In the genomic region with DNA sequence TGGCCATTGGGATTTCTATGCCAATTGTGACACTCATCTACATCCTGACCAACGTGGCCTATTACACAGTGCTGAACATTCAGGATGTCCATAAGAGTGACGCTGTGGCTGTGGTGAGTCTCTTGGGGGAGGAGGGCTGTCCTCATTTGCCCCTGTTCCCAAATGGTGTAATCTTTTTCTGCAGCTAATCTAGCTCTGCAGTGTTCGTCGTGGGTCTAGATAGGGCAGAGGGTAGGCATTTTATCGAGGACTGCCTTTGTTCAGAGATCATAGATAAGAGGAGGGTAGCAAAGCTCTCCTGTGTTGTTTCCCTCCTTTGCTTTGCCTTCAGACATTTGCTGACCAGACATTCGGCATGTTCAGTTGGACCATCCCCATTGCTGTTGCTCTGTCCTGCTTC, we compare ENCODE assay signal across 22 mouse cellular contexts. TPM values are rescaled to one million over a fixed set of nuclear protein-coding genes. Genes with fewer than 3 reads are reported as not detected.
DNase-seq lines count a peak whose midpoint lies in the region; ATAC-seq lines count a peak whose summit lies in the region.
"Had no signal": no experiment of that assay in that cellular context is flagged by ENCODE, and none has a peak within 500 bp of the region (broad histone marks: within the 10 kb centered on the region; RNA-seq: fewer than 3 reads in every experiment).

No protein-coding gene starts in this region.

- ATAC-seq in frontal cortex, adult (ENCODE audit: low TSS enrichment), result 0 out of 2 replicates have a peak, but pooled peaks have one; percentile 8
- peak; percentile 32 for ATAC-seq in megakaryocyte progenitor cell, adult 5-6 weeks (replicated peaks; ENCODE audit: poor library complexity)
- ATAC-seq in forebrain, embryonic 16.5 days, result no peak
- ATAC-seq: activated CD4-positive, CD25-positive, alpha-beta regulatory T cell, adult 4 months; forebrain, embryonic 14.5 days; hindbrain, embryonic 16.5 days; inflammation-experienced regulatory T-cells, adult 6 months; intestine, postnatal 0 days had no signal

- no peak overlapping the region for H3K4me3 ChIP-seq in brown adipose tissue, adult 24 weeks (ENCODE audit: insufficient read depth, low read depth, low read length)
- H3K4me3 ChIP-seq in forebrain, embryonic 16.5 days (replicated peaks; ENCODE audit: low read length), result no peak overlapping the region
- H3K4me3 ChIP-seq: embryonic facial prominence, embryonic 10.5 days; heart, embryonic 13.5 days; hindbrain, embryonic 12.5 days had no signal

- no peak overlapping the region for H3K9ac ChIP-seq in forebrain, embryonic 16.5 days (replicated peaks; ENCODE audit: low read depth, low read length)
- H3K9ac ChIP-seq: heart, embryonic 13.5 days; hindbrain, embryonic 12.5 days had no signal

- no peaks in the 10 kb centered on the region for H3K27me3 ChIP-seq in forebrain, embryonic 16.5 days (replicated peaks; ENCODE audit: control insufficient read depth, insufficient read depth, low read length)
- H3K27me3 ChIP-seq: heart, embryonic 13.5 days; hindbrain, embryonic 12.5 days had no signal

- peaks cover 30% of the 10 kb centered on the region for H3K36me3 ChIP-seq in forebrain, embryonic 16.5 days (ENCODE audit: control insufficient read depth, insufficient read depth)

- H3K4me2 ChIP-seq in forebrain, embryonic 16.5 days (ENCODE audit: low read length), result no peak overlapping the region
- H3K4me2 ChIP-seq: heart, embryonic 13.5 days; hindbrain, embryonic 12.5 days had no signal

- peak overlapping the region; percentile 66; the same call in 1 of the 2 replicates for H3K27ac ChIP-seq in brown adipose tissue, adult 24 weeks (replicated peaks; ENCODE audit: low read depth, low read length)
- H3K27ac ChIP-seq in forebrain, embryonic 16.5 days (ENCODE audit: low read length), result no peak overlapping the region
- H3K27ac ChIP-seq: embryonic facial prominence, embryonic 10.5 days; heart, embryonic 13.5 days; hindbrain, embryonic 12.5 days had no signal

- no peaks in the 10 kb centered on the region for H3K9me3 ChIP-seq in forebrain, embryonic 16.5 days (ENCODE audit: control insufficient read depth, low read length)
- H3K9me3 ChIP-seq: embryonic facial prominence, embryonic 10.5 days; heart, embryonic 13.5 days; hindbrain, embryonic 12.5 days had no signal

- H3K4me1 ChIP-seq in brown adipose tissue, adult 24 weeks (ENCODE audit: control insufficient read depth, insufficient read depth, insufficient read length, low read length), result peaks cover 6% of the 10 kb centered on the region; the same call in 1 of the 2 replicates
- no peaks in the 10 kb centered on the region for H3K4me1 ChIP-seq in forebrain, embryonic 16.5 days (replicated peaks; ENCODE audit: control insufficient read depth, insufficient read depth, low read length)
- H3K4me1 ChIP-seq: embryonic facial prominence, embryonic 10.5 days; hindbrain, embryonic 12.5 days had no signal

- DNase-seq in frontal cortex, postnatal 14 days (ENCODE audit: low spot score in 2 of 2), result no peak
- no peak for DNase-seq in thymus, postnatal 25 days
- DNase-seq: adrenal gland, adult 8-10 months; cerebellum, adult 18-20 months; cerebellum, adult 9-11 months; cerebellum, postnatal 36 days; gastrocnemius, postnatal 14 days; heart, adult 11 months; heart, postnatal 4 days had no signal

- 93% methylated on average over 6 of the region's 6 CpGs for WGBS in forebrain, embryonic 16.5 days

RNA-seq across cellular contexts. Expression of a gene that starts 17.6 kb away (rescaled TPM):
- 13.1 and 15.2 TPM in 2 replicates for polyA plus RNA-seq in brown adipose tissue, adult 24 weeks (2012; ENCODE audit: insufficient read depth, insufficient read length, missing spikeins)
- 43.4 and 54.2 TPM in 2 replicates for total RNA-seq in megakaryocyte progenitor cell, adult 5-6 weeks (2015)
- total RNA-seq in megakaryocyte progenitor cell, adult 5-6 weeks (2017), result 39.5 and 47.7 TPM in 2 replicates
- 37.7 and 40.8 TPM in 2 replicates for polyA plus RNA-seq in forebrain, embryonic 16.5 days (2015; fragmentation: Nextera tagmentation; extraction: Ambion mirVana)

RNA-seq across cellular contexts. Expression of a gene that starts 17.6 kb away (rescaled TPM):
- 8.0 and 16.7 TPM in 2 replicates for polyA plus RNA-seq in brown adipose tissue, adult 24 weeks (2012; ENCODE audit: insufficient read depth, insufficient read length, missing spikeins)
- total RNA-seq in megakaryocyte progenitor cell, adult 5-6 weeks (2015), result 14.6 and 16.2 TPM in 2 replicates
- total RNA-seq in megakaryocyte progenitor cell, adult 5-6 weeks (2017), result 41.0 and 45.8 TPM in 2 replicates
- polyA plus RNA-seq in forebrain, embryonic 16.5 days (2015; fragmentation: Nextera tagmentation; extraction: Ambion mirVana), result 53.0 and 55.3 TPM in 2 replicates

RNA-seq across cellular contexts. Expression of a gene that starts 24.5 kb away (rescaled TPM):
- polyA plus RNA-seq in brown adipose tissue, adult 24 weeks (2012; ENCODE audit: insufficient read depth, insufficient read length, missing spikeins), result 24.6 and 40.2 TPM in 2 replicates
- total RNA-seq in megakaryocyte progenitor cell, adult 5-6 weeks (2015), result 25.3 and 32.8 TPM in 2 replicates
- 20.8 and 27.6 TPM in 2 replicates for total RNA-seq in megakaryocyte progenitor cell, adult 5-6 weeks (2017)
- polyA plus RNA-seq in forebrain, embryonic 16.5 days (2015; fragmentation: Nextera tagmentation; extraction: Ambion mirVana), result 49.3 and 58.4 TPM in 2 replicates

RNA-seq across cellular contexts. Expression of a gene that starts 43.0 kb away (rescaled TPM):
- 7.8 and 13.4 TPM in 2 replicates for polyA plus RNA-seq in brown adipose tissue, adult 24 weeks (2012; ENCODE audit: insufficient read depth, insufficient read length, missing spikeins)
- total RNA-seq in megakaryocyte progenitor cell, adult 5-6 weeks (2015), result 18.6 and 20.1 TPM in 2 replicates
- total RNA-seq in megakaryocyte progenitor cell, adult 5-6 weeks (2017), result 16.0 and 18.8 TPM in 2 replicates
- polyA plus RNA-seq in forebrain, embryonic 16.5 days (2015; fragmentation: Nextera tagmentation; extraction: Ambion mirVana), result 18.2 and 20.6 TPM in 2 replicates

RNA-seq across cellular contexts. Expression of a gene that starts 56.4 kb away (rescaled TPM):
- polyA plus RNA-seq in brown adipose tissue, adult 24 weeks (2012; ENCODE audit: insufficient read depth, insufficient read length, missing spikeins), result 0.63 and 1.5 TPM in 2 replicates
- not detected in 2 replicates for total RNA-seq in megakaryocyte progenitor cell, adult 5-6 weeks (2015)
- not detected in 2 replicates for total RNA-seq in megakaryocyte progenitor cell, adult 5-6 weeks (2017)
- polyA plus RNA-seq in forebrain, embryonic 16.5 days (2015; fragmentation: Nextera tagmentation; extraction: Ambion mirVana), result 0.37 and 0.42 TPM in 2 replicates
- total RNA-seq: gastrocnemius, adult 18-20 months; gastrocnemius, postnatal 14 days had no signal
